Mouse (Mus musculus) mammary gland, adult 2 months (tissue): ENCODE results near the gene Gm15085. TPM values are rescaled to one million over a fixed set of nuclear protein-coding genes. Genes with fewer than 3 reads are reported as not detected.

ENCODE experiments used
- polyA plus RNA-seq: library from polyadenylated mRNA; depleted of rRNA; stranded (reverse); fragments of >200 nt; gene quantifications from 2 replicates; pipeline ENCODE4 v1.2.3, GENCODE M21; 2012; ENCODE audit warnings: low replicate concordance; rRNA removed

The Gm15085 gene
- not detected in 2 replicates for polyA plus RNA-seq

DNA sequence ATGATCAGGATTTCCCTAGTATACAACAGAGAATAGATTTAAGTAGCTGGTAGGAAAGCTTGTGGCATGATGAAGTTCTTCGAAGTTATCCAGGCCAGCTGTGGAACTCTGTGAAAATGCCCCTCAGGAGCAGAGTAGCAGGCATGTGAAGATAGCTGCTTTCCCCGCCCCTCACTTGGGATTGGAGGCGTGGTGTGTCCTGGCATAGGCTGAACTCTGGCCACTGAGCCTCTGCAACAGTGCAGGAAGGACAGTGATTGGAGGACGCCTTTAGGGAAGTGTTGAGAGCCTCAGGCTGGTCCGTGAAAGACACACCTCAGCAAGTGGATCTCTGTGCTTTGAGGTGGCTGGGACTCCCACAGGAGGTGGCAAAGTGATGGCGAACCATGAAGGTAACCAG, at the start of gene Gm15085:
TSS of gene Gm15085 (plus strand) at position 301 of the 400 bp plus-strand sequence.

Other genes with a start within 250 kb of the Gm15085 start
- gene Gm15093, start 175.2 kb upstream of the Gm15085 start, polyA plus RNA-seq = not detected in 2 replicates
- gene Gm10439, start 147.0 kb downstream of the Gm15085 start, polyA plus RNA-seq = not detected in 2 replicates